Mouse (Mus musculus): ENCODE results near the gene Adgre1.

GRCm38 (mm10) chr17:57327615-57328014, 30.9 kb upstream of the Adgre1 start:
- TF ChIP-seq MAX (IDR thresholded peaks at IDR 0.05), result no peak
- TF ChIP-seq MYOG (IDR thresholded peaks at IDR 0.05; ENCODE audit: control insufficient read depth, extremely low read depth, insufficient read length), result no peak
- no peak for TF ChIP-seq FOSL1 (IDR thresholded peaks at IDR 0.05; ENCODE audit: insufficient read depth, low read length, poor library complexity, severe bottlenecking)
